Mouse (Mus musculus) lung, postnatal 0 days (tissue): ENCODE data around the gene Tmem216.

Source experiments
- CTCF ChIP-seq: IDR thresholded peaks from 2 replicates; pipeline ENCODE4 v1.5.1; 2016; ENCODE audit warnings: antibody characterized with exemption, mild to moderate bottlenecking
- EP300 ChIP-seq: IDR thresholded peaks from 2 replicates; pipeline ENCODE4 v1.6.1; 2016; ENCODE audit warnings: antibody characterized with exemption, mild to moderate bottlenecking, control low read depth

- TF ChIP-seq CTCF (no peak), EP300 (no peak)
These were observed 13.6 kb upstream of the Tmem216 start for GRCm38 (mm10) chr19:10569627-10570026.
